Mouse (Mus musculus) ES-Bruce4 (cell line): ENCODE data around the gene Intu. TPM values are rescaled to one million over a fixed set of nuclear protein-coding genes. Genes with fewer than 3 reads are reported as not detected.

Source experiments
- H3K27ac ChIP-seq: 2 replicates; pipeline ENCODE4 v1.5.1; 2012; ENCODE audit warnings: low read length, inconsistent platforms; ENCODE audit not compliant: insufficient read depth
- H3K27me3 ChIP-seq: 2 replicates; pipeline ENCODE4 v1.6.1; 2012; ENCODE audit warnings: mild to moderate bottlenecking, low read length, inconsistent platforms; ENCODE audit not compliant: control insufficient read depth, poor library complexity, insufficient read depth, severe bottlenecking
- H3K36me3 ChIP-seq: 2 replicates; pipeline ENCODE4 v1.6.1; 2012; ENCODE audit warnings: inconsistent platforms, mild to moderate bottlenecking, low read length, moderate library complexity; ENCODE audit not compliant: control insufficient read depth, poor library complexity, insufficient read depth, severe bottlenecking
- H3K4me1 ChIP-seq: one replicate; pipeline ENCODE4 v1.8.1; 2011; ENCODE audit warnings: low read length; ENCODE audit not compliant: control insufficient read depth, insufficient read depth
- H3K4me3 ChIP-seq: 2 replicates; pipeline ENCODE4 v1.5.1; 2011; ENCODE audit warnings: low read depth, mild to moderate bottlenecking, low read length
- H3K9ac ChIP-seq: 2 replicates; pipeline ENCODE4 v1.6.1; 2012; ENCODE audit warnings: low read depth, mild to moderate bottlenecking, inconsistent platforms; ENCODE audit not compliant: poor library complexity, severe bottlenecking
- H3K9me3 ChIP-seq: replicated peaks from 2 replicates; pipeline ENCODE4 v1.6.1; 2012; ENCODE audit warnings: mild to moderate bottlenecking, low read length, inconsistent platforms; ENCODE audit not compliant: control insufficient read depth, poor library complexity, insufficient read depth, severe bottlenecking
- CTCF ChIP-seq: IDR thresholded peaks from one replicate; pipeline ENCODE4 v1.8.1; 2011; ENCODE audit warnings: low read depth, low read length
- EP300 ChIP-seq: IDR thresholded peaks from 2 replicates; pipeline ENCODE4 v1.6.1; 2011; ENCODE audit warnings: low read depth, low read length; ENCODE audit not compliant: insufficient read depth
- POLR2A ChIP-seq: IDR thresholded peaks from one replicate; pipeline ENCODE4 v1.8.1; 2011; ENCODE audit warnings: low read length; ENCODE audit not compliant: insufficient read depth
- polyA plus RNA-seq: library from polyadenylated mRNA; stranded (reverse); fragments of >200 nt; gene quantifications from 2 replicates; pipeline ENCODE4 v1.2.4, GENCODE M21; 2011; ENCODE audit warnings: low read depth; ENCODE audit not compliant: missing spikeins, insufficient read depth, insufficient read length

Intu gene
- polyA plus RNA-seq, 1 experiment: 7.1 TPM

- H3K4me1 ChIP-seq: no peaks in the 10 kb centered on the region
- no peaks in the 10 kb centered on the region for H3K9me3 ChIP-seq
- H3K27ac ChIP-seq: no peak overlapping the region
- no peaks in the 10 kb centered on the region for H3K36me3 ChIP-seq
- H3K4me3 ChIP-seq: no peak overlapping the region
- H3K27me3 ChIP-seq: no peaks in the 10 kb centered on the region
- no peak overlapping the region for H3K9ac ChIP-seq
- TF ChIP-seq POLR2A (no peak), CTCF (no peak), EP300 (no peak)
Measured at GRCm38 (mm10) chr3:40504377-40504776, 26.7 kb upstream of the Intu start.

GRCm38 (mm10) chr3:40505451-40506014 lies 25.6 kb upstream of the Intu start:
- TF ChIP-seq CTCF: no peak
- TF ChIP-seq EP300: no peak
- no peak for TF ChIP-seq POLR2A
- no peaks in the 10 kb centered on the region for H3K9me3 ChIP-seq
- no peak overlapping the region for H3K4me3 ChIP-seq
- no peak overlapping the region for H3K9ac ChIP-seq
- H3K27ac ChIP-seq: no peak overlapping the region
- H3K27me3 ChIP-seq: no peaks in the 10 kb centered on the region
- no peaks in the 10 kb centered on the region for H3K4me1 ChIP-seq
- H3K36me3 ChIP-seq: no peaks in the 10 kb centered on the region

- Histone ChIP-seq H3K9ac (no peak overlapping the region), H3K27ac (no peak overlapping the region), H3K4me1 (no peaks in the 10 kb centered on the region), H3K9me3 (no peaks in the 10 kb centered on the region), H3K36me3 (no peaks in the 10 kb centered on the region), H3K27me3 (no peaks in the 10 kb centered on the region), H3K4me3 (no peak overlapping the region)
- TF ChIP-seq POLR2A (no peak), CTCF (no peak), EP300 (no peak)
Measured at GRCm38 (mm10) chr3:40508927-40509576, 22.0 kb upstream of the Intu start.

- no peak for TF ChIP-seq POLR2A
- TF ChIP-seq EP300: no peak
- TF ChIP-seq CTCF: no peak
- Histone ChIP-seq H3K9me3 (no peaks in the 10 kb centered on the region), H3K36me3 (no peaks in the 10 kb centered on the region), H3K4me3 (no peak overlapping the region), H3K27me3 (no peaks in the 10 kb centered on the region), H3K27ac (no peak overlapping the region), H3K4me1 (no peaks in the 10 kb centered on the region), H3K9ac (no peak overlapping the region)
Measured at GRCm38 (mm10) chr3:40510567-40510966, 20.5 kb upstream of the Intu start.

GRCm38 (mm10) chr3:40512936-40513829 lies 17.9 kb upstream of the Intu start:
- TF ChIP-seq EP300 (no peak), POLR2A (no peak), CTCF (no peak)
- Histone ChIP-seq H3K27me3 (no peaks in the 10 kb centered on the region), H3K9ac (no peak overlapping the region)

More at GRCm38 (mm10) chr3:40512936-40513829, 17.9 kb upstream of the Intu start:
- H3K4me1 ChIP-seq: no peaks in the 10 kb centered on the region
- H3K4me3 ChIP-seq: no peak overlapping the region
- no peaks in the 10 kb centered on the region for H3K9me3 ChIP-seq
- no peak overlapping the region for H3K27ac ChIP-seq
- no peaks in the 10 kb centered on the region for H3K36me3 ChIP-seq
